Mouse (Mus musculus): ENCODE data around the gene Fbxl8.
A peak's percentile ranks its signal among the peaks of the same experiment; 100 is the strongest.

Gene Fbxl8

DNA sequence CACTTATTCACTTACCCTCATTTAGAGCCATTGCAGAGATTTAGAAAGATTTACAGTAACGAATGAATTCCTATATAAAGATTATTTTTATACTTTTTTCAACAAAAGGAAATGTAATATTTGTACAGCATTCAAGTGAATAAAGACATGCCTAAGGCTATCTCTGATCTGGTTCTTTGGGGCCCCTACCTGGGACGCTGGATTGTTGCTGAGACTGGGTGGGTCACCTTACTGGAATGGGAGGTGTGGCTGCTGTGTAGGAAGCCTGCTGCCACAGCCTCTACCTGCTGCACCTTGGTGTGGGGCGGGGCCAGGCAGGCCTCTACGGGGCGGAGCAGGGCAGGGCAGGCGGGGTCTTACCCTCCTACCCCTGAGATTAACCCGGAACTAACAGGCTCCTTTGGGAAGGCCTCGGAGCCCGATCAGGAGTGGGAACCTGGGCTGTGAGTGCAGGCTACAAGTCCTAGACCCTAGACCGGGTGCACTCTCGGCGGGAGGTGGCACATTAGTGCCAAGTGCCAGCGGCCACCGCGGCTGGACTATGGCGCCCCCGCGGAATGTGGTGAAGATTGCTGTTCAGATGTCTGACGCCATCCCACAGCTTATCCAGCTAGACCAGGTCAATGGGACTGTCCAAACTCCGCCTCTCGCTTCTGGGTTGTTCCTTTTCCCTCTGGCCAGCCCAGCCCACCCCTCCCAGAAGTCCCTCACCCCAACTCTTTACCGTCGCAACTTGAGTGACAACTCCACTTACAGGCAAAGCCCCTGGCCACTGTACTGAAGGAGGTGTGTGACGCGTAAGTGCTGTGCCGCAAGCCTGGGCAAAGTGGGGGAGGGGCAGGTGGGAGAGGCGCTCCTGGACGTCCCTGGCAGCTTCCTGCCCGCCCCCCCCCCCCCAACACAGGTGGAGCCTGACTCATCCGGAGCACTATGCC is 41.0 kb downstream of the Fbxl8 start, which contains the start of gene Elmo3:
TSS of gene Elmo3 (plus strand) at position 391 of the 935 bp plus-strand sequence.
- DNase-seq = peak; percentile 87

GRCm38 (mm10) chr8:105306146-105306691 is 41.8 kb downstream of the Fbxl8 start:
- DNase-seq = no peak

GRCm38 (mm10) chr8:105307670-105308069 is 43.2 kb downstream of the Fbxl8 start:
- DNase-seq = no peak

GRCm38 (mm10) chr8:105308428-105308827 is 44.0 kb downstream of the Fbxl8 start:
- DNase-seq = no peak

- DNase-seq = no peak
Measured at GRCm38 (mm10) chr8:105309142-105309847, 44.8 kb downstream of the Fbxl8 start.

DNA sequence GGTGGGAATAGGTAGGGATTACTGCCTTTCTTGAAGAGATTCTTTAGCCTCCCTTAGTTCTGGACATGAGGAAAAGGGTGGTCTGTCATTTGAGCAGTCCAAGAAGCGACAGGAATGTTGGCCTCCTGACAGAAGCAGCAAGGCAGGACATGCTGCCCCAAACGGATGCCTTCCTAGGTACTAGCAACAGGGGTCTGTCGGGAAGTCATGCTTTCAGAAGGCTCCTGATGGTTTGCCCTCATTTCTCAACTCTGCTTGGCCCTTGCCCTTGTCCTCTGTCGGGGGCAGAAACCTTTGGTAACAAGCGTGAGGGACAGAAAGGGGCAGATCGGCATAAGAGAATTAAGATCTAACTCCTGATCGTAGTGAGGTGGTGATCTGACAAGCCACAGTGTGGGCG is 45.7 kb downstream of the Fbxl8 start:
- no peak for DNase-seq

DNA sequence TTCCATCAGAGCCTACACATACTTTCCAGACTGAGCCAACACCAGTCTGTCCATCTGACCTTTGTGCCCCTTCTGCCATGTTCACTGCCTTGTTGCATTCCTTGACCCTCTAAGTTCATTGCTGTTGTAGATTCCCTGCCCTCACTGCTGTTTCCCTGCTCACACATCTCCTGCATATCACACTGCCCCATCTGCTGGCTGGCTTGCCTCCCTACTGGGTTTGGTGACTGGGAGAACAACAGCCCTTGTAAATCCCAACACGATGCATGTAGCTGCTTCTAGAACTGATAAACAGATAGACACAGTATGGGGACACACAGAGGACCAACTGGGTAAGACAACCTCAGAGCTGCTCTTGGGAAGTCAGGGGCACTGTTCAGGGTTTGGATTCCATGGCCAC is 47.3 kb downstream of the Fbxl8 start:
- no peak for DNase-seq

GRCm38 (mm10) chr8:105312891-105313481 is 48.5 kb downstream of the Fbxl8 start:
- no peak for DNase-seq

DNA sequence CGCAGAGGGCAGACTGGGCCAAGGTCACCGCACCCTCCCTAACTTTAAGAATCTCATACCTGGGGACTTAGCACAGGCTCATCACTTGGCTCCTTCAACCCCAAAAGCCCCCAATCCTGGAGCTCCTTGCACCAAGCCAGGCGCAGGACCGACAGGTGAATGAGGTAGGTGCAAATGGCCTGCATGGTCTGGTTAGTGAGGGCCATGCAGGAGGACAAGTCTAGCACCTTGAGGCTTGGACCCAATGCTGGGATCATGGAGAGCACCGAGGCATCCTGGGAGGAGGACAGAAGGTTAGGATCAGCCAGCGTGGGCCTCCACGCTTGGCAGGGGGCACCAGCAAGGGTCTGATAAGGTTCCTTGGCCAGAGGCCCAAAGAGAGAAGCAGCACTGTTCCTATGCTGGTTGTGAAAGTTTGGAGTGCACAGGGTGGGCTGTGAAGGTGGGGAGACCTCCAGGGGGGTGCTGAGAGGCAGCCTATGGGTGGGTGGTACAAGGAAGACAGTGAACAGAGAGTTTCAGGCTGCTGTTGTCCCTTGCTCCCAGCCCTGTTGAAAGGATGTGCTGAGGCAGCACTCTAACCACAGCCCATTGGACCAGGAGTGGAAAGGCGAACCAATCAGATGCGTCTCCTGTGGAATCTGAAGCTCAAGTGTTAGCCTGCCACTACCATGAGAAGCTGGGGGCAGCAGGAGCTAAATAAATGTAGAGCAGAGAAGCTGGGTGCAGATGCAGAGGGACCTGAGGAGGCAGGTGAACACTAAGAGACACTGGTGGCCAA is 49.4 kb downstream of the Fbxl8 start:
- DNase-seq = no peak

- DNase-seq = peak; percentile 19
Measured at GRCm38 (mm10) chr8:105315073-105315769, 50.8 kb downstream of the Fbxl8 start.

DNA sequence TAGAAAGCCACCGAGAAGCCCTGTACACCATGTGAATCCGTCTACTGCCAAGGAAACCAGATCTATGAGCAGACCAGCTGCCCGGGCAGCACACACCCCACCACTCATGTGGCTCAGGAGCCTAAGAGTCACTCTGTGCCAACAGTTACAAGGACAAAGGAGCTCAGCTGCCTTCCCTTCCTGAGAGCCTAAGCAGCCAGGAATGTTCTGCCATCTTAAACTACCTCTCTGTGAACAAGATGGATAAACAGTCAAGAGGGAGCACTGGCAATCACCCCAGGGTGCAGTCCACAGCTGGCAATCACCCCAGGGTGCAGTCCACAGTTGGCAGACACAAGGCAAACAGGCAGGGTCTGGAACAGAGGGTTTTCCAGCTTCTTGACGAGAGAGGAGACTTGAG is 53.5 kb downstream of the Fbxl8 start:
- DNase-seq = no peak

GRCm38 (mm10) chr8:105318662-105319190 is 54.3 kb downstream of the Fbxl8 start:
- DNase-seq = no peak
